Mouse (Mus musculus): Measurements from ENCODE around the gene Ift22. TPM values are rescaled to one million over a fixed set of nuclear protein-coding genes. Genes with fewer than 3 reads are reported as not detected.

The Ift22 gene
- polyA plus RNA-seq (2012; rRNA removed), result 133 TPM in 2 replicates

DNA sequence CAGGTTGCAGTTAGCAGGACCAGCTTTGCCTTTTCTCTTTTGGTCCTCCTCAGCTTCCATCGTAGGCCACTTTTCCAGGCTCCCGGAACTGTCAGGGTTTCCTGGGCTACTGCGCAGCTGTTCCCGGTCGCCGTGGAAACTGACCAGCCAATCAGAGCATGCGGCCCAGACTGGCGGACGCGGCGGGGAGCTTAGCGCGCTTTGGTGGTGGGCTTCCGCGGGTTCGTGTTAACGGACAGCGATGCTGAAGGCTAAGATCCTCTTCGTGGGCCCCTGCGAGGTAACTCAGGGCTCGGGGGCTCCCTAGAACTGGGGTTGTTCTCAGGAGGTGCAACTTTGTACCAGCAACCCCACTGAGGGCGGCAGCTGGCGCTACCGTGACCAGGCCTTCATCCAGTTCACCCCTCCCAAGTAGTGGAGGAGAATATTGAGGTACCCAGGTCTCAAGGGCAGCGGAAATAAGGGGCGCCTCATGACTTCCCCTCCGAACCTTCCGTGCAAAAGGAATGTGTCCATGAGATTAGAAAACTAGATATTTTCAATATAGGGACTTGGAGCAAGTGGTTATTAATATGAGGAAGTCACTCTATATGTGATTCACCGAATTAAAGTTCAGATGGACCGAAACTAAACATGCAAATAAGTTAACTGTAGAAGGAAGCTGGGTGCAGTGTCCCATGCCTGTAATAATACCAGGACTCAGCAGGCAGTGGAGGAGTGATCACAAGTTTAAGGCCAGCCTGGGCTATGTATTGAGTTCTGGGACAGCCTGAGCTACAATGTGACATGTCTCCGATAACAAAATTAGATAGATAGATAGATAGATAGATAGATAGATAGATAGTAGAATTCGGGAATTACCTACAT lies at the start of gene Ift22:
Ift22 (plus strand) TSS at position 160 of the 867 bp plus-strand sequence.
- H3K27ac ChIP-seq (ENCODE audit: control insufficient read depth, insufficient read depth, low read depth, low read length), result peak within 1 kb of the TSS; percentile 95
- no peaks in the 10 kb centered on the region for H3K36me3 ChIP-seq (ENCODE audit: control insufficient read depth, insufficient read depth, low read length)
- no peak for TF ChIP-seq CTCF (IDR thresholded peaks at IDR 0.05; ENCODE audit: control insufficient read depth, insufficient read depth, insufficient replicate concordance, low read depth, low read length)
- peak; percentile 93 for TF ChIP-seq POLR2A (IDR thresholded peaks at IDR 0.05; ENCODE audit: control insufficient read depth, low read depth, low read length)
- H3K4me3 ChIP-seq (ENCODE audit: control insufficient read depth, low read depth, low read length), result peak within 1 kb of the TSS; percentile 100
- no peaks in the 10 kb centered on the region for H3K27me3 ChIP-seq (ENCODE audit: control insufficient read depth, insufficient read depth, low read length)
- H3K4me1 ChIP-seq (ENCODE audit: control insufficient read depth, insufficient read depth, low read length), result no peaks in the 10 kb centered on the region; the same call in none of the 2 replicates

DNA sequence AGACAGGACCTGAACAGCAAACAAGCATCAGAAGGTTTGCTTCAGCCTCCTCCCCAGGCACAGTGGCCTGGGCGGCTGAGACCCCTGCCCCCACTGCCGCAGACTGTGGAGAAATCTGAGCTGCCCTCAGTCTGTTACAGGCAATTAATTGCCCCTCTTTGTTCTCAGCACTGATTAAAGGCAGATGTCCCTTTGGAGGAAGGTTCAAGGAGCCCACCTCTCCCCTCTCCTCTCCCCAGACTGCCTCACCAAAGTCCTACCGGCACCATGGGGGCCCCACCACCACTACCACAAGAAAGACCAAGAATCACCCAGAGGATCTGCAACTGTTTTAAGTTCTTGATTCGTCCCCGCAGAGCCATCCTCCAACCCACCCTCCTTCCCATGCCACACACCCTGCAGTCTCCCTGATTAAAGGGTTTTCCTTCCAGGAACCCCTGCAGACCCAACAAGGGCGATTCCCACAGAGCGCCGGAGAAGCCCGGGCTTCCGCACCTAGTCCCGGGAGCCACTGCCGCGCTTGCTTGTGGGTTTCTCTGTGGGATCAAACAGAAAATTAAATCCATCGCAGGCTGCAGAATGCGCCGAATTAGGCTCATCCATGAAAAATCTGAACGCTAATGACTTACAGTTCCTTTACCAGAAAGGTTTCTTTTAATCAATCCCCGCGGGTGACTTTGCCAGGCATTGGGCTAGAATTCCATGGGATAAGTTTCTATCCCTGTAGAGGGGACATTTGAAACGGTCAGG lies 46.6 kb upstream of the Ift22 start:
- peaks cover 2% of the 10 kb centered on the region; the same call in 1 of the 2 replicates for H3K27me3 ChIP-seq (ENCODE audit: control insufficient read depth, insufficient read depth, low read length)
- H3K36me3 ChIP-seq (ENCODE audit: control insufficient read depth, insufficient read depth, low read length), result no peaks in the 10 kb centered on the region
- H3K4me1 ChIP-seq (ENCODE audit: control insufficient read depth, insufficient read depth, low read length), result peaks cover 16% of the 10 kb centered on the region
- no peak for TF ChIP-seq CTCF (IDR thresholded peaks at IDR 0.05; ENCODE audit: control insufficient read depth, insufficient read depth, insufficient replicate concordance, low read depth, low read length)
- TF ChIP-seq POLR2A (IDR thresholded peaks at IDR 0.05; ENCODE audit: control insufficient read depth, low read depth, low read length), result no peak
- no peak overlapping the region for H3K4me3 ChIP-seq (ENCODE audit: control insufficient read depth, low read depth, low read length)
- H3K27ac ChIP-seq (ENCODE audit: control insufficient read depth, insufficient read depth, low read depth, low read length), result no peak overlapping the region

DNA sequence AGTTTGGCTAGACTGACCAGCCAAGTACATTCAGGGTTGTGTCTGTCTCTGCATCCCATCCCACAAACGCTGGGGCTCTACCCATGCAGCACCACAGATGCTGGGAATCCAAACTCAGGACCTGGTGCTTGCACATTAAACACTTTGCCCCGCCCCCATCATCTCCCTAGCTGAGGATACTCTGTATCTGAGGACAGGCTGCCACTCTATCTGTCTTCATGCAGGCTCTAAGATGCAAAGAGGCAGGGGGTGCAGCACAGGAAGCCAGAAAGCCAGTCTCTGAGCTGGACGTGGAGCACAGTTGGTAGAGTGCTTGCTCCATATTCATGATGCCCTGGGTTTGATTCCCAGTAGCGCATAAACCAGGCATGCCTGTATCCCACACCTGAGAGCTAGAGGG lies 45.1 kb upstream of the Ift22 start:
- Histone ChIP-seq H3K27me3 (ENCODE audit: control insufficient read depth, insufficient read depth, low read length) (peaks cover 2% of the 10 kb centered on the region; the same call in 1 of the 2 replicates), H3K4me1 (ENCODE audit: control insufficient read depth, insufficient read depth, low read length) (peaks cover 16% of the 10 kb centered on the region), H3K36me3 (ENCODE audit: control insufficient read depth, insufficient read depth, low read length) (no peaks in the 10 kb centered on the region), H3K27ac (ENCODE audit: control insufficient read depth, insufficient read depth, low read depth, low read length) (no peak overlapping the region), H3K4me3 (ENCODE audit: control insufficient read depth, low read depth, low read length) (no peak overlapping the region)
- no peak for TF ChIP-seq POLR2A (IDR thresholded peaks at IDR 0.05; ENCODE audit: control insufficient read depth, low read depth, low read length)
- no peak for TF ChIP-seq CTCF (IDR thresholded peaks at IDR 0.05; ENCODE audit: control insufficient read depth, insufficient read depth, insufficient replicate concordance, low read depth, low read length)

DNA sequence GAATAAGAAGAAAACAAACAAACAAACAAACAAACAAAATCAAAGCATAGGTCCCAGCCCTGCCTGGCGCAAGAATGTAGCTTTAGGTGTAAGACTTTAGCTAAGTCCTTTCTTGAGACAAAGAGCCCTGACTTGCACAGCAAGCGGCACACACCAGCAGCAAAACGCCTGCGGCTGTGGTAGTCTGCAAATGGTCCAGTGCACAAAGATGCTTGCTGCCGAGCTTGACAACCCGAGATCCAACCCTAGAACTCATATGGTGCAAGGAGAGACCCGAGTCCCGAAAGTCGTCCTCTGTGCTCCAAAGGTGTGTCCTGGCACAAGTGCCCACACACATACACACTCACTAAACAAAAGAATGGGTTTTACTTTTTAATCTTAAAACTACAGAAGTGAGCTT lies 44.7 kb upstream of the Ift22 start:
- TF ChIP-seq CTCF (IDR thresholded peaks at IDR 0.05; ENCODE audit: control insufficient read depth, insufficient read depth, insufficient replicate concordance, low read depth, low read length) (no peak), POLR2A (IDR thresholded peaks at IDR 0.05; ENCODE audit: control insufficient read depth, low read depth, low read length) (no peak)
- no peak overlapping the region for H3K27ac ChIP-seq (ENCODE audit: control insufficient read depth, insufficient read depth, low read depth, low read length)
- peaks cover 2% of the 10 kb centered on the region; the same call in 1 of the 2 replicates for H3K27me3 ChIP-seq (ENCODE audit: control insufficient read depth, insufficient read depth, low read length)
- no peak overlapping the region for H3K4me3 ChIP-seq (ENCODE audit: control insufficient read depth, low read depth, low read length)
- H3K4me1 ChIP-seq (ENCODE audit: control insufficient read depth, insufficient read depth, low read length), result peaks cover 16% of the 10 kb centered on the region
- H3K36me3 ChIP-seq (ENCODE audit: control insufficient read depth, insufficient read depth, low read length), result no peaks in the 10 kb centered on the region

DNA sequence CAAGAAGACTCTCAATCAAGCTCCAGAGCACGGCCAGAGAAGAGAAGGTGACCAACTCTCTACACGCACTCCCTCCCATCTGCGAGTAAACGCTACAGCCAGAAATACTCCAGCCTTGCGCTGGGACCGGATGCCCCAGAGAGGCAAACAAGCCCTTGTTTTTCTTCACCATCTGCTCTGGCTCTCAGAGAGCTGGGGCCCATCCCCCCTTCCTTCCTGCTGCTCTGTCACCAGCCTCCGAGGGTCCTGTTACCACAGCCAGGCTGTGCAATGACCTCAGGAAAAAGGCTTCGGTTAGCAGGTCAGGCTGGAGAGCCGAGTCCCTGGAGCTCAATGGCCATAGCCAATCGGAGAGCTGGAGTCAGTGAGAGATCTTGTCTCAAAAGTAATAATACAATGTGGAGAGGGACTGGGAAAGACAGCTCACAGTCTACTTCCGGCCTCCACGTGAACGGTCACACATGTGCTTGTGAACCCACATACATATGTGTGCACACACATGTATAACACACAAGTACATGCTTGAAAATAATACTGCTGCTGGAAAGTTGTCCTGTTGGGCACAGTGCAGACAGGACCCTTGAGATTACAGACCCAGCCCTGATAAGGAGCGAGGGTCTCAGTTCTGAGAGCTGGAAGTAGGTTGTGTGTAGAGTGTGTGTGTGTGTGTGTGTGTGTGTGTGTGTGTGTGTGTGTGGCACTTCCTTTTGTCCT lies 43.8 kb upstream of the Ift22 start:
- peaks cover 2% of the 10 kb centered on the region; the same call in 1 of the 2 replicates for H3K27me3 ChIP-seq (ENCODE audit: control insufficient read depth, insufficient read depth, low read length)
- H3K36me3 ChIP-seq (ENCODE audit: control insufficient read depth, insufficient read depth, low read length), result no peaks in the 10 kb centered on the region
- TF ChIP-seq CTCF (IDR thresholded peaks at IDR 0.05; ENCODE audit: control insufficient read depth, insufficient read depth, insufficient replicate concordance, low read depth, low read length), result no peak
- no peak for TF ChIP-seq POLR2A (IDR thresholded peaks at IDR 0.05; ENCODE audit: control insufficient read depth, low read depth, low read length)
- no peak overlapping the region for H3K4me3 ChIP-seq (ENCODE audit: control insufficient read depth, low read depth, low read length)
- peaks cover 16% of the 10 kb centered on the region for H3K4me1 ChIP-seq (ENCODE audit: control insufficient read depth, insufficient read depth, low read length)
- no peak overlapping the region for H3K27ac ChIP-seq (ENCODE audit: control insufficient read depth, insufficient read depth, low read depth, low read length)

DNA sequence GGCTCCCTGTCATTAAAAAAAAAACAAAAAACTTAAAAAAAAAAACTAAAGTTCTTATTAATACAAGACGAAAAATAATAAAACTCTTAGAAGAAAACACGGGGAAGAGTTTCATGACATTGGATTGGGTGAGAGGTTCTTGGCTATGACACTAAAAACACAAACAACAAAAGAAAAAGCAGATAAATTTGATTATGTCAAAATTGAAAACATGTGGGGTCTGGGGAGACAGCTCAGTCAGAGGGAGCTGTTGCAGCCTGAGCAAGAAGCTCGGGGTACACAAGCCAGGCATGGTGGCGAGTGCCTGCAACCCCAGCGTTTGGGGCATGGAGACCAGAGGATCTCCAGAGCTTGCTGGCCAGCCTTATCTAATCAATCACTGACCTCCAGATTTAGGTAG lies 40.2 kb upstream of the Ift22 start:
- Histone ChIP-seq H3K4me3 (ENCODE audit: control insufficient read depth, low read depth, low read length) (no peak overlapping the region), H3K4me1 (ENCODE audit: control insufficient read depth, insufficient read depth, low read length) (no peaks in the 10 kb centered on the region; the same call in 1 of the 2 replicates), H3K27ac (ENCODE audit: control insufficient read depth, insufficient read depth, low read depth, low read length) (no peak overlapping the region), H3K27me3 (ENCODE audit: control insufficient read depth, insufficient read depth, low read length) (no peaks in the 10 kb centered on the region), H3K36me3 (ENCODE audit: control insufficient read depth, insufficient read depth, low read length) (no peaks in the 10 kb centered on the region)
- TF ChIP-seq POLR2A (IDR thresholded peaks at IDR 0.05; ENCODE audit: control insufficient read depth, low read depth, low read length), result no peak
- TF ChIP-seq CTCF (IDR thresholded peaks at IDR 0.05; ENCODE audit: control insufficient read depth, insufficient read depth, insufficient replicate concordance, low read depth, low read length), result no peak
